Mouse (Mus musculus) layer of hippocampus, adult 9-10 months (tissue): Measurements from ENCODE around the gene Plpp4.

ENCODE experiments used
- DNase-seq: peaks from one replicate; pipeline ENCODE4 v3.0.0; 2022; ENCODE audit warnings: low spot score

Gene Plpp4

DNA sequence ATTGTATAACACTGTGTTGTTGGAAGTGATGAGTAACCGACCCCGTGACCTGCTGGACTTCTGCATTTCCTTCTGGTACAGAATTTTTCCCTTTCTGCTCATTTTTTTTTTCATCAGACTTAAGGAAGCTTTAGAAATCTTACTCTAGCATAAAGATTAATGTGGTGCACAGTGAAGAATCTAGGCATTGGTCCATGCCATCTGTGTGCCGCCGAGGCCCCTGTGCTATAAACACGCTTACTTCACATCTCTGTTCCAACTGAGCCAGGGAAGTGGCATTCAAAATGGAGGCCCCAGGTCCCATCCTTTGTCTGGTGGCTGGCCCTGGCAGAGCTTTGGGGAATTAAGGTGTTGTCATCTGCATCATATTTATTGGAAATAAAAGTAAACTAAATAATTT is 44.8 kb downstream of the Plpp4 start:
- no peak for DNase-seq

DNA sequence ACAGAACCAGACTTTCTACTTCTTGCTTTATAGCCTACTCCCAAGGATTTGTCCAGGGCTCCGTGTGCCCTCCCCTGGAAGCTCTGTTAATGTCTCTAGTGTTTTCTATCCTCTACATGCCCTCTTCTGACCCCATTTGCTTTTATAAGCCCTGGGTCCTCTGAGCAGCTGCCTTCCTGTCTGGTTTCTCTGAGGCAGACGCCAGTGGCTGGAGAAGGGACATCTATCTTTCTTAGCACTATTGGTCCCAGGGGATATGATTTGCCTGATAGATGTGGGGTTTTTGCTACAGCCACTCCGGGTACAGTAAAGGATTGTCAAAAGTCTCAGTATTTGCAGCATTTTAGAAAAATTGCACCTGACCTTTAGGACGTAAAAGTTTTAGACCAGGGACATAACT is 46.5 kb downstream of the Plpp4 start:
- no peak for DNase-seq

DNA sequence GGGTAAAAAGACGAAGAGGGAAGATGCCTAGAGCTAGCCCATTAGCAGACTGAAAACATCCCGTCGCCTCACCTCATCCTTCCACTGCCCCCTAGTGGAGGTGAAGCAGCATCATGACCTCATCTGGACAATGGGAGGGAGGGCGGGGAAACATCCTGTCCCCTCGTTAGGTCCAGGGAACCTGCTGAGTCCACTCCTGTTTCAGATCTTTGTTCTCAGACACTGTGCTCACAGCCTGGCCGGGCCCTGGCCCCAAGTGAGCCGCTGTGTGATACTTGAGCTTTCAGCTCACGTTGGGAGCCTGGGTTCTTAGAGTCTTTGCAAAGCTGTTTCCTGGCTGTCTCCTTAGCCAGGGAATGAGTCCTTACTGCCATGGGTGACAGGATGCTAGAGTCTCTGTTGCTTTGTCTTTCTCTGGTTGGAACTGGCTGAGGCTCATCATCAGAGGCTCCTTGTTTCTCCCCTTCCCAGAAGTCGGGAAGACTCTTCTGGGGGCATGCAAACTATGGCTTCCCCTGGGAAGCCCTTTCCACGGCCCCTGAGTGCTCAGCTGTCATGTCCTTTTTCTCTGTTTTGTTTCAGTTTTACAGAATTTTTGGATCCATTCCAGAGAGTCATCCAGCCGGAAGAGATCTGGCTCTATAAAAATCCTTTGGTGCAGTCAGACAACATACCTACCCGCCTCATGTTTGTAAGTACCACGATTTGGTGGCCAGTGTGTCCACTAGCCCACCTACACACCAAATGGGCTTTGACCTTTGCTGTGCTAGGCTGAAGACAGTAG is 50.4 kb downstream of the Plpp4 start:
- no peak for DNase-seq

DNA sequence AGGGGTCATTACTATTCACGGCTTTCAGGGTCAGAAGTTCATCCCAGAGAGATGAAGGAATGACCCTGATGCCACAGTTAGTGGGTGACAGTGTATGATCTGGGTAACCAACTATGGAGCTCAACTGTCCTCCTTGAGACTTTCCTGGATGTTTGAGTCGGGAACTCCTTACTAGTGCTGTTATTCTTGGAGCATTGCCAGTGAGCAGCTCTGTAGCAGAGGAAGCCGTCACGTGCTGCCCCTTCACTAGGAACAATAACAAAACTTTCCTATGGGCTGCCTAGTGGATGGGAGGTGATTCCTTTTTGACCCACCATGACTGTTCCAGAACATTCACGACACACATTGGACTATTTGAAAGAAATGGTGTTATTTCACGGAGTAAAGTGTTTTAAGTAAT is 51.8 kb downstream of the Plpp4 start:
- no peak for DNase-seq

DNA sequence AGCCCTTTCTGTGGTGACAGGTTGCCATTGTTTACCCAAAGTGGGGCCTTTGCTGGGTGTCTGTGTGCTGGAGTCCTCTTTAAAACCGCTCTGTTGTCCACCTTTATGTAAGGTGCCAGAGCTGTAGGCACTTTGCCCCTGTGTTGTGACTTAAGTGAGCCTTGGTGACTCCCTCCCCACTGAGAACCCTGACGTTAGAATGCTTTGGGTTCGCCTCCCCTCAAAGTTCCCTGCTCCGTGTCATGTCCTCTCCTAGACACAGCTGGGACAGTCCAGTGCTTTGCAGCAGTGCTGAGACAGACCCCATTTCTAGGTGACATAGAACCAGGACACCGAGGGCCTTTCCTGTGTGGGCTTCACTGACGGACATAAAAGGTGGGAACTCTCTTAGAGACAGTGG is 55.7 kb downstream of the Plpp4 start:
- DNase-seq, result no peak

DNA sequence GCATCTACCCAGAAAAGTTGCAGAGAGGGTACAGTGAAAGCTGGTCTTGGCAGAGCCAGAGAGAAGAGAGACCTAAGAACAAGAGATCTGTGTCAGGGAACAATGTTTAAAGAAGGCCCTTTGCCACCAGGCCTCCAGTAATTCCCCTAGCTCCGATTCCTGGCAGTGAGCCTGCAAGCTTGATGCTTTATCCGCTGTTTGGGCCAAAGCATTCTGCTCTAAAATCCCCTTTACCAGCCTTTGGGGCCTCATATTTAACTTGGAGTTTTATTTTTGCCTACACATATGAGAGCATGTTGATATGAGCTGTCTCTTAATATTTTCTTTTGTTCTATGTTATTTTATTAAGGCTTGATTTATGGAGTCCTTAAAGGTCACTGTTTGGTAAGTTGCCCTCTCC is 57.1 kb downstream of the Plpp4 start:
- no peak for DNase-seq

DNA sequence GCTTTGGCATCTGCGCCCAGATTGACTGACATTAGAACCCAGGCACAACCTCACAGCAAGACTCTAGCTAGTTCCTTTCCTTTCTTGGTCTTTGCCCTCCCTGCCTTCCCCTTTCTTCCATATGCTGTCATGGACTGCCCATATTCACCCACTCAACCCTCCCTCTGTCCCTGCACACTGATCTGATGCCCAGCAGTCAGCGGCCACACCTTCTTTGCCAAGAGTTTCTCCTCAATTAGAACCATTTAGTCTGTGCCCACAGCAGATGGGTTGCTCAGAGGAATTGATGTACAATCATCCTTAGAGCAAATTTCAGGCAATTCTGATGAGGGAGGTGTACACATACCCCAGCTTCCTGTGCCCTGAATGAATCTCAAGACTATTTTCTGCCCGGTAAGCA is 83.3 kb downstream of the Plpp4 start:
- no peak for DNase-seq

DNA sequence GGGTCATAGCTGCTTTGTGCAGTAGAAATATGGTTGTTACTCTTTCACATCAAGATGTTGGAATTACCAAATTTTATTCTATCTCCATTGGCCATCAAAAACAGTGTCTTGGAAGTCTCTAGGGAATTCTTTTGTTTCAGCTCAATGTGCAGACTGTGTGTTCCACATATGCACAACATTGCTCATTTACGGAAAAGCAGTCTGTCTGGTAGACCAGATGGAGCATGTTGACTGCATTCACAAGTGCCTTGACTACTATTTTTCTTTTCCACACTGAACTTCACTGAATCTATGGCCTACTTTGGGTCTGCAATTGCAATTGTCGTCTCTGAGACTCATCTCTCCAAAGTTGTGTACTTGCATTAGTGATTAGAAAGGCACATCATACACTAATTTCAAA is 98.7 kb downstream of the Plpp4 start:
- DNase-seq, result no peak

DNA sequence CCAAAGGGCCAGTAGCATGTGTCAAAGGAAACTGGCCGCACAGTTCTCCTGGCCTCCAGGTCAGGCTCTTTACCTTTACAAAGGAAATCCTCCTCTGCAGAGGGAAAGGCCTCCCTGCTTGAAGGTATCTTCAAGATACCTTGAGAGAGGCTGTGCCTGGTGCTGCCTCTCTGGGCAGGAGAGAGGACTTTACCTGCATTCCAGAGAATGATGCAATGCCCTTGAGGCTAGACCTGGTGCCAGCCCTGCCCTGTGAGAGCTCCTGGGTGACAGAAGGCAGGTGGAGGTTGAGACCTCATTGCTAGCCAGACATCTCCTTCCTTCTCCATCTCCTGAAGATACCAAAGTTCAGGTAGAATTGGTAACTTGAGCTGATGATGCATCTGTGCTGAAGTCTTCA is 118.5 kb downstream of the Plpp4 start:
- no peak for DNase-seq

DNA sequence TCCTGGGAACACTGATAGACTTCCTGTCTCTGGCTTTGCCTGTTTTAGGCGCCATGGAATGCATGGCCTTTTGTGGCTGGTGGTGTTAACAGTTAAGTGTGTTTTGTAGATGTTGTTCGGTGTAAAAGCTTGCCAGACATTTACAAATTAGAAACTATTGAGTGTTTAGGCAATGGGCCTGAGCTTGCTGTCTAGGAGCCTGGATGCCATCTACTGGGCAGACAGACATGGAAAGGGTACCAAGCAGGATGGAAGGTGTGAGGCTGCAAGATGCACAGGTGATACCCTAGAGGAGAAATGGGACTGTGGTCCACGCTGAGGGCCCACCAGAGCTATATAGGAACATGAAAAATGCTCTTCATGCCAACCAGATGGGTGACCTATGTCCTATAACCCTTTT is 128.3 kb downstream of the Plpp4 start:
- DNase-seq, result no peak

DNA sequence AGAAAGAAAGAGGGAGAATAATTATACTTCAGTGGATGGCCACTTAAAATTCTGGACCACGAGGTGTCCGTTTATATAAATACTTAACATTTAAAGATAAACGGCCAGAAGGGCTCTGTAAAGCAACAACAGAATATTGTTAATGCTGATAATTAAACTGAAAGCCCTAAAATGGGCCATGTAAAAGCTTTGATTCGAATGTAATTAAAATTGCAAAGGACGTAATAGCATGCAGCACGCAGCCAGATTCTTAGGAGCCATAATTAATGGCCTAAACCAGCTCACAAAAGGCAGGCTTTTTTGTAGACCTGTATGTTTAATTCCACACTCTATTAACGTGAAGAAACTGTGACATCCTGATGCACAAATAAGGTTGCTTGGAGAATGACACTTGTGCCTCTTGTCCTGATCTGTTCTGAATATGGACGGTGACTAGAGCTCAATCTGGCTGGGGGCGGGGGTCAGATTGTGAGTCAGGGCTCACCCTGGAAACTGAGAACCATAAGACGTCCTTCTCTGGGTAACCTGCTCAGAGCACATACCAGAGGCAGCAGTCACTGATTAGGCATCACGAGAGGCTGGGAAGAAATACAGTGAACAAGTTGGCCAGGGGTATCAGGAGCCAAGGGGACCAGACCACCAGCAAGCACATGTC is 136.1 kb downstream of the Plpp4 start:
- DNase-seq, result no peak

DNA sequence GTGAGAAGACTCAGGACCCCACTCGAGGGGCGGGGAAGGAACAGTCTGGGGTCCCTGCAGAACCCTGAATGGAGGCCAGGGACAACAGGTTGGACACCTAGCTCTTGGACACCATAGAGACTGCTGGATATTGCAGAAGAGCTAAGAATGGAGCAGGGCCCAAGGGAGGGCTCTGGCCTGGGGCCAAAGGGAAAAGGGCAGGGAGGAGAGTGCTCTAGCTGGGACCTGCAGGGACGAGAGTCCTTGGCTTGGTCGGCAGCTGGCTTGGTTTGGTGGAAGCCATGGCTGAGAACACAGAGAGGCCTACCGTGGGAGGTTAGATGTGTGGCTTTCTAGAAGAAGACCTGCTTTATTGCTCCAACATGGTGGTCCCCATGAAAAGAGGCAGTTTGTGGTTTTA is 139.7 kb downstream of the Plpp4 start:
- DNase-seq, result no peak

DNA sequence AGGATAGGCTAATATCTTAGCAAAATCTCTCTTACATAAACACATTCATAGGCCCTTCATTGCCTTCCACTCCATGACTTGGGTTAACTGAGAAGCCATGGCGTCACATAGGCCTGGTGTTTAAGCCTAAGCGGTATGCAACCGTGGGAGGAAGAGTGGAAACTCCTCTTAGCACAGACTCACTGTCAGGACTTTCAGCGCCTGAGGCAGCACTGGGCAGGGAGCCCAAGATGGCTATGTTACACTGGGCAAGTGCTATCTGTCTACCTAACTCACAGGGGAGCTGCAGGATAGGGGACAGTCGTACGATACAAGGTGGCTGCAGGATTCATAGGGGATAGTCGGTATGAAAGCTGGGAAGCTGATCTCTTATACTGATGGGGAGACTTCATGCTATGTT is 142.2 kb downstream of the Plpp4 start:
- no peak for DNase-seq

DNA sequence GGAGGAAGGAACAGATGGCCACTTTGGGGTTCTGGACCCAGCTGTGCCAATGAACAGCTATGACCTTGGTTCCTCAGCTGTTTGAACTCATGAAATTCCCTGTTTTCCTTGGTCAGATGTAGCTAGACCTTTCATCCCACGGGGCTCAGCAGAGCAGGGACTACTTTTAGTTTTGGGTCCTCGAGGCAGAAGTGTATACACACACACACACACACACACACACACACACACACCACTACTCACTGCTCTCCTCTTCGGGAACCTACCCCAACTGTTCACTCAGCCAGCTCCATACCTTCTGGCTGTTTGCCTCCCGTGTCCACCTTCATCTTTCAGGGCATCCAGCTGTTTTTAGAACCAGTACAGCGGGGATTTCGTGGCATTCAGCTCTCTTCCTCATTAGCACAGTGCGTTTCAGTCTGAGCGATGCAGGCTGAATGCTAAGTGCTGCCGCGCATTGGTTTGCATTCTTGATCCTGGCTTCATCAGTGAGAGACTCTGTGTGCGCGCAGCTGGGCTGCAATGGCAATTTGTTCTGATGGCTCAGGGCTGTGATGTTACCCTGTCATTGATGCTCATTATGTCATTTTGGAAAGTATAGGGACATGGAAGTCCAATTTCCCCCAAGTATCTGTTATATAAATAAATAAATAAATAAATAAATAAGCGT is 146.0 kb downstream of the Plpp4 start:
- DNase-seq, result no peak

DNA sequence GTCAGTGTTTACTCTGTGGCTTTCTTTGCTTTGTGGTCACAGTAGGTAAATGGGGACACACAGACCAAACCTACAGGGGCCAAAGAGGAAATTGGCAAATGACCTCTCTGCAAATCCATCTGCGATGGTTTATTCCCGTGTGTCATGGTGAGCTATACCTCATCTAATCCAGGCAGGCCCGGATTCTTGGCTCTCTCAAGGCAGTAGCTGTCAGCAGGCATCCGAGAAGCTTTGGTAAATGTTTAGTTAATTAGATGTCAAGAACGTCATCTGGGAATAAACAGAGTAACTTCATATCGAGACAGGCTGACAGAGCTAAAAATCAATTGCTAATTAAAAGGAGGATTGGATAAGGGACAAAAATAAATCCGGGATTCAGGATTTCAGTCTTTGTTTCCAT is 149.2 kb downstream of the Plpp4 start:
- DNase-seq, result no peak

DNA sequence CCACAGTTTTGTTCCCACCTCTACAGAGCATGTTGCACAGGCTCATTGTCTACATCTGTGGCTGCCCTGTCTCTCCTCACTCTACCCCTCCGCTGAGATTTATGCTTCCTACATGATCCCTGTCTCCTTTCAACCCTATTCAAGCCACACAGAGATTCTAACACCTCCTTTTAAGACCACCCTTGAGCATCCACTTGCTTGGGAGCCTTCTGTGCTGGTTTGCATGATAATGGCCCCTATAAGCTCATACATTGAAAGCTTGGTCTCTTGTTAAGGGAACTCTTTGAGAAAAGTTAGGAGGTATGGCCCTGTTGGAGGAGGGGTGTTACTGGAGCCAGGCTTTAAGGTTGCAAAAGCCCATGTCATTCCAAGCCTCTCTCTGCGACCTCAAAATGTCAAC is 155.9 kb downstream of the Plpp4 start:
- no peak for DNase-seq

DNA sequence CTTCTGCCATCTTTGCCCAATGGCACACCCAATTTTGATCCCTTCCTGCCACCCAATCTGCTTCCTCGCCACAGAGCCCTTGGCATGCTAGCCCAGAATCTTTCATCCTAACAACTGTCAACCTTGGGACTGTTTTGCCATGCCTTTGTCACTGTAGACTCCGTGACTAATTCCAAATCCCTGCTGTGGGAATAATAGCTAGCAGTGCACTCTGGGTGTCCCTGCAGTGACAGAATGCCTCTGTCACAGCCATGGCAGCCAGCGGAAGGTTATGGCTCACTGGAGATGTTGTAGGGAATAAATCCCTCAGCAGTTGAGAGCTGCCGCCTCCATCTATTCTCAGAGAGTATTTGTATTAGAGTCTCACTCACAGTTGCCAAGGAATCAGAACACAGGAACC is 158.3 kb downstream of the Plpp4 start:
- DNase-seq, result no peak

DNA sequence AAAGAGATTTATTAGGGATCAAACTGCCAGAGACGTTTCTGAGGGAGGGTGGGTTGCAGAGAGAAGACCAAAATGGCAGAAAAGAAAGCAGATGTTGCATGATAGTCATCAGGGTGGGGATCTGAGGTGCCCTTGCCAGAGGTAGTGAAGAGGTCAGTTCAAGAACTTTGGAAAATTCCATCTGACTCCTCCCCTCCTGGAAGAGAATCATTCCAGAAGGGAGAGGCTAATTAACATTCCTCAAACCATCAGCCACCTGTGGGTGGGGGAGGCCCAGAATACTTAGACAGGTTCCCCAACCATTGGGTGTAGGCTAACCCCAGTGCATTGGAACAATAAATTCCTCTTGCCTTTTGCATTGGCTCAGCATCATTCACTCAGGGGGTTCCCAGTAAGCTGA is 164.3 kb downstream of the Plpp4 start:
- no peak for DNase-seq

DNA sequence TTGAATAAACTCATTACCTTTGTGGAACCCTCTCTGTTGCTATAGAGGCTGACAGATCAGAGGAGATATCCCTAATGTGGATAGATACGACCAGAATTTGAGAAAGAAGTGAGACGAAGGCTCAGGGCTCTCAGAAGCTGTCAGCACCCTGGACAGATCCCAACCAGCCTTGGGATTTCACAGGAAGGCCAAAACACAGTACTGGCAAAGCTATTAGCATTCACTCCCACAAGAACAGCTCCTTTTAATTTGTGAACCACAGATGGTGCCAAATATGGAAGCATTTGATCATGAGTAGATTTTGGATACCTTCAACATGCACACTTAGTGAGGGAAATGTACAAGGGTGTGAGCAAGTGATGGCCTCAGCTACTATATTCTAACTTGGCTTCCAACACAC is 168.7 kb downstream of the Plpp4 start:
- DNase-seq, result no peak

DNA sequence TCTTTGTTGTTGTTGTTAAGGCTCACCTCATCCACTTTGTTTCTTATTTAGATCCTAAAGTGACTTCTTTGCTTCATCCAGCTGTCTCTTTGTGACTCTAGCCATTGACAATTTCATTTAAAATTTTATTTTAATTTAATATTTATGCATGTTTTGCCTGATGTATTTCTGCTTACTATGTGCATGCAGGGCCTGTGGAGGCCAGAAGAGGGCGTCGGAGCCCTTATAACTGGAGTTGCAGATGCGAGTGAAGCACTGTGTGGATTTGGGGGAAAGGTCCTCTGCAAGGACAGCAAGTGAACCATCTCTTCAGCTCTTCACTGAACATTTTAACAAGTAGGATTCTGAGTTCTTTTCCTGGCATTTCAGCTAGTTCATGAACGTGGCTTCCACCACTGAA is 172.0 kb downstream of the Plpp4 start:
- no peak for DNase-seq

DNA sequence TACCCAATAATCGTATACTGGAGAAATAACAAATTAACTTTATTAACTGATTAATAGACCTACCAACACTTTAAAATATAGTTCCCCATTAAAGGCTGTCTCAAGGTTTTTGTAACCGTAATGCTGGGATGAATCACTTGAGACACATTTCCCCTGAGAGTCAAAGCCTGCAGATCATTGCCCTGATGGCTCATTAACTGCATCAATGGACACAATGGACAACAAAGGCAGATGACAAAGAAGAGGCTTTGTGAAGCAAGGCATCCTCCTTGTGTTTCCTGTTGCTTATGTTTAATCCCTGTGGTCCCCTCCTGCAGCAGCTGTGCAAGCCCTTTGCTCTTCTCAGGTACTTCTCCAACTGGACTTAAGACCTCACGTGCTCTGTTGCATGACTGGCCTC is 173.1 kb downstream of the Plpp4 start:
- DNase-seq, result no peak
